Mouse (Mus musculus) liver, postnatal 0 days (tissue): ENCODE results near the gene Pld4.

ENCODE experiments used
- CTCF ChIP-seq: sonication (generic); IDR thresholded peaks from 2 replicates; pipeline ENCODE4 v1.5.1; 2016; ENCODE audit warnings: antibody characterized with exemption, low read depth
- EP300 ChIP-seq: IDR thresholded peaks from 2 replicates; pipeline ENCODE4 v1.6.1; 2016; ENCODE audit warnings: antibody characterized with exemption, low read depth, mild to moderate bottlenecking

DNA sequence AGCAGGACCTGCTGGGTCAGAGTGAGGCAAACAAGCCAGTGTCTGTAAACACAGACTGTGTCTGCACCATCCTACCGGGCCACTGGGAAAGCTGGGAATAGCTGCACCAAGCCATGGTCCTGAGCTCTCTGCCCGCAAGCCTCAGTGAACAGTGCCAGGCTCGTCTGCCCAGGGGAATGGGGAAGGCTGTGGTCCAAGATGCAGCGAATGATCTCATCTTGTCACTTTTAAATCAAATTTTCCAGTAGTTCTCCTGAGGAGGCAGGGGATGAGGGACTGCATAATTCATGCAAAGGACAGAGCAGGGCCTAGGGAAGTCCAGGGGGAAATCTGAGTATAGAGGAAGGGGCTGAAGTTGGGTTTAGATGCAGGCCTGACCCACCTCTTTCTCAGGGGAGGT lies 47.3 kb downstream of the Pld4 start:
- no peak for TF ChIP-seq CTCF
- no peak for TF ChIP-seq EP300
